Mouse (Mus musculus): Measurements from ENCODE around the gene Mrps24. TPM values are rescaled to one million over a fixed set of nuclear protein-coding genes. Genes with fewer than 3 reads are reported as not detected.

The Mrps24 gene
- polyA plus RNA-seq (2012; rRNA removed) = 124 and 135 TPM in 2 replicates
- 197 and 219 TPM in 2 replicates for polyA plus RNA-seq (2014; fragmentation: Nextera tagmentation; extraction: Ambion mirVana)

GRCm38 (mm10) chr11:5715630-5716105, at the start of gene Mrps24:
Mrps24 (minus strand) TSS chr11:5715680.
- DNase-seq (ENCODE audit: low spot score) (no peak), ATAC-seq (ENCODE audit: low FRiP score, low read depth) (no peak)
- TF ChIP-seq POLR2A (IDR thresholded peaks at IDR 0.05; ENCODE audit: borderline replicate concordance, extremely low read depth, insufficient read depth, insufficient read length) = no peak
- 79% methylated on average over 12 of the region's 14 CpGs for WGBS
- Histone ChIP-seq H3K4me3 (replicated peaks; ENCODE audit: low read length) (no peak within 1 kb of the TSS), H3K4me2 (replicated peaks; ENCODE audit: low read depth, low read length, severe bottlenecking) (no peak within 1 kb of the TSS), H3K36me3 (ENCODE audit: control insufficient read depth, insufficient read depth, low read length) (peaks cover 44% of the 10 kb centered on the region), H3K27ac (replicated peaks; ENCODE audit: low read depth, low read length) (no peak within 1 kb of the TSS), H3K27me3 (ENCODE audit: control insufficient read depth, insufficient read depth, low read length) (no peaks in the 10 kb centered on the region), H3K4me1 (ENCODE audit: control insufficient read depth, insufficient read depth, low read length) (no peaks in the 10 kb centered on the region), H3K9ac (ENCODE audit: low read depth, low read length, severe bottlenecking) (no peak within 1 kb of the TSS), H3K9me3 (ENCODE audit: control insufficient read depth, low read length) (no peaks in the 10 kb centered on the region)

- Histone ChIP-seq H3K27ac (replicated peaks; ENCODE audit: low read depth, low read length) (peak overlapping the region; percentile 91; the same call in 1 of the 2 replicates), H3K27me3 (ENCODE audit: control insufficient read depth, insufficient read depth, low read length) (no peaks in the 10 kb centered on the region), H3K9ac (ENCODE audit: low read depth, low read length, severe bottlenecking) (peak overlapping the region; percentile 83), H3K36me3 (ENCODE audit: control insufficient read depth, insufficient read depth, low read length) (peaks cover 3% of the 10 kb centered on the region; the same call in 1 of the 2 replicates), H3K4me2 (replicated peaks; ENCODE audit: low read depth, low read length, severe bottlenecking) (peak overlapping the region; percentile 80), H3K4me1 (ENCODE audit: control insufficient read depth, insufficient read depth, low read length) (peaks cover 5% of the 10 kb centered on the region), H3K4me3 (replicated peaks; ENCODE audit: low read length) (peak overlapping the region; percentile 72), H3K9me3 (ENCODE audit: control insufficient read depth, low read length) (no peaks in the 10 kb centered on the region)
- 15% methylated on average over 6 of the region's 6 CpGs for WGBS
- ATAC-seq (ENCODE audit: low FRiP score, low read depth) (peak; percentile 35; the same call in 1 of the 2 replicates), DNase-seq (ENCODE audit: low spot score) (no peak)
- TF ChIP-seq POLR2A (IDR thresholded peaks at IDR 0.05; ENCODE audit: borderline replicate concordance, extremely low read depth, insufficient read depth, insufficient read length) = no peak
Observed at GRCm38 (mm10) chr11:5762633-5762982, 47.1 kb upstream of the Mrps24 start.

GRCm38 (mm10) chr11:5761820-5762632, 46.5 kb upstream of the Mrps24 start, which contains the start of gene Urgcp:
Urgcp (minus strand) TSS chr11:5762376.
- Histone ChIP-seq H3K4me2 (replicated peaks; ENCODE audit: low read depth, low read length, severe bottlenecking) (peak within 1 kb of the TSS; percentile 80), H3K27ac (replicated peaks; ENCODE audit: low read depth, low read length) (peak within 1 kb of the TSS; percentile 91), H3K4me3 (replicated peaks; ENCODE audit: low read length) (peak within 1 kb of the TSS; percentile 72), H3K36me3 (ENCODE audit: control insufficient read depth, insufficient read depth, low read length) (peaks cover 3% of the 10 kb centered on the region), H3K9ac (ENCODE audit: low read depth, low read length, severe bottlenecking) (peak within 1 kb of the TSS; percentile 83), H3K27me3 (ENCODE audit: control insufficient read depth, insufficient read depth, low read length) (no peaks in the 10 kb centered on the region), H3K9me3 (ENCODE audit: control insufficient read depth, low read length) (no peaks in the 10 kb centered on the region), H3K4me1 (ENCODE audit: control insufficient read depth, insufficient read depth, low read length) (peaks cover 5% of the 10 kb centered on the region)
- peak; percentile 93 for DNase-seq (ENCODE audit: low spot score)
- under 1% methylated on average over 64 of the region's 68 CpGs for WGBS
- peak; percentile 86; the same call in 1 of the 2 replicates for TF ChIP-seq POLR2A (IDR thresholded peaks at IDR 0.05; ENCODE audit: borderline replicate concordance, extremely low read depth, insufficient read depth, insufficient read length)
- ATAC-seq (ENCODE audit: low FRiP score, low read depth) = peak; percentile 99

- H3K4me3 ChIP-seq (replicated peaks; ENCODE audit: low read length) = no peak overlapping the region
- DNase-seq (ENCODE audit: low spot score) (no peak), ATAC-seq (ENCODE audit: low FRiP score, low read depth) (no peak)
- H3K36me3 ChIP-seq (ENCODE audit: control insufficient read depth, insufficient read depth, low read length) = peaks cover 3% of the 10 kb centered on the region; the same call in 1 of the 2 replicates
- H3K27ac ChIP-seq (replicated peaks; ENCODE audit: low read depth, low read length) = no peak overlapping the region
- no peaks in the 10 kb centered on the region for H3K27me3 ChIP-seq (ENCODE audit: control insufficient read depth, insufficient read depth, low read length)
- H3K4me2 ChIP-seq (replicated peaks; ENCODE audit: low read depth, low read length, severe bottlenecking) = no peak overlapping the region
- 83% methylated on average over 2 of the region's 2 CpGs for WGBS
- no peak for TF ChIP-seq POLR2A (IDR thresholded peaks at IDR 0.05; ENCODE audit: borderline replicate concordance, extremely low read depth, insufficient read depth, insufficient read length)
- no peaks in the 10 kb centered on the region for H3K4me1 ChIP-seq (ENCODE audit: control insufficient read depth, insufficient read depth, low read length)
- peaks cover 4% of the 10 kb centered on the region; the same call in 1 of the 2 replicates for H3K9me3 ChIP-seq (ENCODE audit: control insufficient read depth, low read length)
- H3K9ac ChIP-seq (ENCODE audit: low read depth, low read length, severe bottlenecking) = no peak overlapping the region
Observed at GRCm38 (mm10) chr11:5753755-5754154, 38.3 kb upstream of the Mrps24 start.

GRCm38 (mm10) chr11:5744951-5745350, 29.5 kb upstream of the Mrps24 start:
- Histone ChIP-seq H3K9me3 (ENCODE audit: control insufficient read depth, low read length) (no peaks in the 10 kb centered on the region), H3K36me3 (ENCODE audit: control insufficient read depth, insufficient read depth, low read length) (no peaks in the 10 kb centered on the region), H3K9ac (ENCODE audit: low read depth, low read length, severe bottlenecking) (no peak overlapping the region), H3K4me2 (replicated peaks; ENCODE audit: low read depth, low read length, severe bottlenecking) (no peak overlapping the region), H3K27me3 (ENCODE audit: control insufficient read depth, insufficient read depth, low read length) (no peaks in the 10 kb centered on the region), H3K4me3 (replicated peaks; ENCODE audit: low read length) (no peak overlapping the region), H3K27ac (replicated peaks; ENCODE audit: low read depth, low read length) (no peak overlapping the region), H3K4me1 (ENCODE audit: control insufficient read depth, insufficient read depth, low read length) (peaks cover 3% of the 10 kb centered on the region; the same call in 1 of the 2 replicates)
- ATAC-seq (ENCODE audit: low FRiP score, low read depth) (no peak), DNase-seq (ENCODE audit: low spot score) (no peak)
- no peak for TF ChIP-seq POLR2A (IDR thresholded peaks at IDR 0.05; ENCODE audit: borderline replicate concordance, extremely low read depth, insufficient read depth, insufficient read length)
- WGBS = 59% methylated on average over 2 of the region's 2 CpGs
